Mouse (Mus musculus): ENCODE measurements around the gene Npas1. TPM values are rescaled to one million over a fixed set of nuclear protein-coding genes. Genes with fewer than 3 reads are reported as not detected.

Gene Npas1
- total and polyA plus RNA-seq, 3 experiments, result 0.08 to 1.3 TPM; not detected in 1

DNA sequence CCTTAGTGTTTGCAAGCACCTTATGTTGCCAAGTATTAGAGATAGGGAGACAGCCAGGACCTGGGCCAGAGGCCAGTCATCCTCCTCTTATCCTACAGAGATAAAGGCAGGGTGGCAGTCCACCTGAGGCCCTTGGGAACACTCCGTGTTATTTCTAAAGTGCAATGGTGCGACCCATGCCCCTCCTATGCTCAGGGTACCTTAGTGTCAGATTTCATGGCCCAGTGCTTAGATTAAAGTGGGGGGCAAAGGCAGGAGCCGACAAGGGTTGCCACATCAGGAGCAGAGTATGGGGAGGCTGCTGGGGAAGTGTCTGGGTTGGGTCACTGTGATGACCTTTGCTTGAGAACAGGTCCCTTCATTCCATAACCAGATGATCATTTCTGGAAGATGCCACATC lies 18.7 kb upstream of the Npas1 start:
- DNase-seq (ENCODE audit: low read depth, low spot score), result no peak
- Histone ChIP-seq H3K27ac (ENCODE audit: control insufficient read depth, low read depth, low read length) (no peak overlapping the region), H3K9me3 (replicated peaks; ENCODE audit: insufficient read depth, low read length) (no peaks in the 10 kb centered on the region), H3K4me3 (ENCODE audit: control insufficient read depth in 1 of 2, insufficient read depth in 1 of 2, low read depth in 2 of 2, low read length in 2 of 2) (no peak overlapping the region), H3K4me1 (ENCODE audit: control insufficient read depth in 1 of 2, insufficient read depth in 2 of 2, low read length in 2 of 2) (peaks cover 0 to 4% of the 10 kb centered on the region in 2 experiments; a peak in 1 of 4 replicates), H3K9ac (ENCODE audit: control insufficient read depth, low read depth, low read length, poor library complexity, severe bottlenecking) (no peak overlapping the region), H3K27me3 (ENCODE audit: control insufficient read depth in 1 of 2, insufficient read depth in 2 of 2, low read length in 2 of 2) (no peaks in the 10 kb centered on the region), H3K79me2 (ENCODE audit: control insufficient read depth, insufficient read depth, low read length, poor library complexity) (no peaks in the 10 kb centered on the region), H3K36me3 (ENCODE audit: control insufficient read depth in 1 of 2, insufficient read depth in 2 of 2, low read length in 2 of 2) (no peaks in the 10 kb centered on the region)
- no peak for TF ChIP-seq ZC3H11A (IDR thresholded peaks at IDR 0.05; ENCODE audit: low read depth, low read length)
- no peak for TF ChIP-seq MEF2A (IDR thresholded peaks at IDR 0.05; ENCODE audit: extremely low read depth, insufficient replicate concordance, low read depth, low read length, poor library complexity, severe bottlenecking)
- TF ChIP-seq MYC (IDR thresholded peaks at IDR 0.05; ENCODE audit: low read depth, low read length), result no peak
- TF ChIP-seq POLR2AphosphoS5 (IDR thresholded peaks at IDR 0.05; ENCODE audit: borderline replicate concordance, low read depth, low read length), result no peak
- no peak for TF ChIP-seq MAX (IDR thresholded peaks at IDR 0.05; ENCODE audit: low read length)
- no peak for TF ChIP-seq POLR2A (IDR thresholded peaks at IDR 0.05; ENCODE audit: control insufficient read depth in 1 of 2, insufficient read depth in 1 of 2, low read depth in 1 of 2, low read length in 2 of 2, poor library complexity in 1 of 2)
- TF ChIP-seq MXI1 (IDR thresholded peaks at IDR 0.05; ENCODE audit: low read depth, low read length), result no peak
- TF ChIP-seq EP300 (IDR thresholded peaks at IDR 0.05; ENCODE audit: low read depth in 1 of 2, low read length in 2 of 2), result no peak
- no peak for TF ChIP-seq JUND (IDR thresholded peaks at IDR 0.05; ENCODE audit: low read depth, low read length)
- no peak for TF ChIP-seq CHD1 (IDR thresholded peaks at IDR 0.05; ENCODE audit: low read depth, low read length)
- no peak for TF ChIP-seq RCOR1 (IDR thresholded peaks at IDR 0.05; ENCODE audit: low read depth, low read length)
- TF ChIP-seq CTCF (IDR thresholded peaks at IDR 0.05 in 2 of 3, conservative IDR thresholded peaks at IDR 0.05 in 1 of 3; ENCODE audit: control insufficient read depth in 1 of 3, insufficient read depth in 1 of 3, low read depth in 2 of 3, low read length in 3 of 3, poor library complexity in 1 of 3, severe bottlenecking in 1 of 3), result no peak
- TF ChIP-seq ELF1 (IDR thresholded peaks at IDR 0.05; ENCODE audit: low read depth, low read length), result no peak
- TF ChIP-seq SMC3 (IDR thresholded peaks at IDR 0.05; ENCODE audit: low read depth, low read length), result no peak
- no peak for TF ChIP-seq TCF12 (IDR thresholded peaks at IDR 0.05; ENCODE audit: low read depth, low read length)

DNA sequence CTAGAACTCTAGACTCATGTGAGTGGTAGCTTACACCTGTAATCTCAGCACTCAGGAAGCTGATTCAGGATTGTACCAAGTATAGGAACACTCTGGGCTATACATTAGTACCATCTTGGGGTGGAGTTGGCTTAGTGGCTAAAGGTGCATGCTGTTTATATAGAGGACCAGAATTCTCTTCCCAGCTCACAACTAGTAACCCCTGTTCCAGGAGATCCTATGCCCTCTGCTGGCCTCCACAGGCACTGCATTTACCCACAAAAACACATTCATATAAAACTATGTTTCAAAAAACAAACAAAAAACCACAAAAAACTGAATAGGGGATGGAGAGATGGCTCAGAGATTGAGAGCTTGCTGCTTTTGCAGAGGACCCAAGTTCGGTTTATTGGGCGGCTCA lies 15.8 kb upstream of the Npas1 start:
- no peak overlapping the region for H3K9ac ChIP-seq (ENCODE audit: control insufficient read depth, low read depth, low read length, poor library complexity, severe bottlenecking)
- no peaks in the 10 kb centered on the region for H3K79me2 ChIP-seq (ENCODE audit: control insufficient read depth, insufficient read depth, low read length, poor library complexity)
- peaks cover 0 to 12% of the 10 kb centered on the region in 2 experiments; a peak in 2 of 4 replicates for H3K4me1 ChIP-seq (ENCODE audit: control insufficient read depth in 1 of 2, insufficient read depth in 2 of 2, low read length in 2 of 2)
- DNase-seq (ENCODE audit: low read depth, low spot score), result peak; percentile 71
- peaks cover 0 to 6% of the 10 kb centered on the region in 2 experiments; a peak in 2 of 4 replicates for H3K36me3 ChIP-seq (ENCODE audit: control insufficient read depth in 1 of 2, insufficient read depth in 2 of 2, low read length in 2 of 2)
- H3K27ac ChIP-seq (ENCODE audit: control insufficient read depth, low read depth, low read length), result no peak overlapping the region
- H3K4me3 ChIP-seq (ENCODE audit: control insufficient read depth in 1 of 2, insufficient read depth in 1 of 2, low read depth in 2 of 2, low read length in 2 of 2), result no peak overlapping the region
- peak; percentile 36 for TF ChIP-seq RAD21 (IDR thresholded peaks at IDR 0.05; ENCODE audit: low read depth, low read length)
- peak; percentile 69 for TF ChIP-seq SMC3 (IDR thresholded peaks at IDR 0.05; ENCODE audit: low read depth, low read length)
- peak; percentile 68 to 76 (median 68) for TF ChIP-seq CTCF (IDR thresholded peaks at IDR 0.05 in 2 of 3, conservative IDR thresholded peaks at IDR 0.05 in 1 of 3; ENCODE audit: control insufficient read depth in 1 of 3, insufficient read depth in 1 of 3, low read depth in 2 of 3, low read length in 3 of 3, poor library complexity in 1 of 3, severe bottlenecking in 1 of 3)
- TF ChIP-seq ZC3H11A (IDR thresholded peaks at IDR 0.05; ENCODE audit: low read depth, low read length), result peak; percentile 40
- no peak for TF ChIP-seq NRF1 (IDR thresholded peaks at IDR 0.05; ENCODE audit: insufficient read depth, low read depth, low read length, poor library complexity, severe bottlenecking)
- H3K27me3 ChIP-seq (ENCODE audit: control insufficient read depth in 1 of 2, insufficient read depth in 2 of 2, low read length in 2 of 2), result no peaks in the 10 kb centered on the region
- H3K9me3 ChIP-seq (replicated peaks; ENCODE audit: insufficient read depth, low read length), result no peaks in the 10 kb centered on the region
